Mouse (Mus musculus) liver, embryonic 15.5 days (tissue): ENCODE results near the gene Ccz1. TPM values are rescaled to one million over a fixed set of nuclear protein-coding genes. Genes with fewer than 3 reads are reported as not detected.
A peak's percentile ranks its signal among the peaks of the same experiment; 100 is the strongest.
"Not testable (repeated sequence)": the region's sequence is repeated elsewhere in the genome, so short reads cannot be mapped to it uniquely, and the experiment has no call there.

ENCODE experiments used
- ATAC-seq: fragments of 200-750 bp; cut with Nextera tagmentation; 2 replicates; pipeline ENCODE4 v1.8.0; 2017; ENCODE audit warnings: moderate number of reproducible peaks, mild to moderate bottlenecking, moderate library complexity; ENCODE audit not compliant: insufficient read depth
- H3K27ac ChIP-seq: fragments of 300-500 bp; sonication (generic); replicated peaks from 2 replicates; pipeline ENCODE4 v1.5.1; 2015; ENCODE audit warnings: mild to moderate bottlenecking, inconsistent platforms
- H3K27me3 ChIP-seq: fragments of 300-500 bp; sonication (generic); 2 replicates; pipeline ENCODE4 v1.6.1; 2015; ENCODE audit warnings: mild to moderate bottlenecking, inconsistent platforms
- H3K36me3 ChIP-seq: fragments of 300-500 bp; sonication (generic); replicated peaks from 2 replicates; pipeline ENCODE4 v1.6.1; 2015; ENCODE audit warnings: moderate library complexity, mild to moderate bottlenecking, inconsistent platforms
- H3K4me1 ChIP-seq: fragments of 300-500 bp; sonication (generic); replicated peaks from 2 replicates; pipeline ENCODE4 v1.6.1; 2015; ENCODE audit warnings: inconsistent platforms
- H3K4me2 ChIP-seq: fragments of 300-500 bp; sonication (generic); 2 replicates; pipeline ENCODE4 v1.6.1; 2015; ENCODE audit warnings: moderate library complexity, mild to moderate bottlenecking, inconsistent platforms
- H3K4me3 ChIP-seq: fragments of 300-500 bp; sonication (generic); replicated peaks from 2 replicates; pipeline ENCODE4 v1.5.1; 2015; ENCODE audit warnings: mild to moderate bottlenecking, inconsistent platforms
- H3K9ac ChIP-seq: fragments of 300-500 bp; sonication (generic); 2 replicates; pipeline ENCODE4 v1.6.1; 2015; ENCODE audit warnings: moderate library complexity, mild to moderate bottlenecking, inconsistent platforms
- H3K9me3 ChIP-seq: fragments of 300-500 bp; sonication (generic); replicated peaks from 2 replicates; pipeline ENCODE4 v1.6.1; 2016; ENCODE audit warnings: inconsistent platforms
- WGBS: fragments of 180-500 bp; shearing (Covaris S2); methylation state at CpG from one replicate; pipeline ENCODE4 v1.1.7; 2015; ENCODE audit warnings: mixed read lengths; ENCODE audit not compliant: insufficient replicate concordance; 5-methylcytosine and 5-hydroxymethylcytosine counted together
- polyA plus RNA-seq: library from polyadenylated mRNA; unstranded; fragments of >200 nt; fragmentation: Nextera tagmentation; extraction: Ambion mirVana; gene quantifications from 2 replicates; pipeline ENCODE4 v1.2.1, GENCODE M21; 2015

The Ccz1 gene
- polyA plus RNA-seq, 1 experiment from 2014 or later: 35.7 TPM

DNA sequence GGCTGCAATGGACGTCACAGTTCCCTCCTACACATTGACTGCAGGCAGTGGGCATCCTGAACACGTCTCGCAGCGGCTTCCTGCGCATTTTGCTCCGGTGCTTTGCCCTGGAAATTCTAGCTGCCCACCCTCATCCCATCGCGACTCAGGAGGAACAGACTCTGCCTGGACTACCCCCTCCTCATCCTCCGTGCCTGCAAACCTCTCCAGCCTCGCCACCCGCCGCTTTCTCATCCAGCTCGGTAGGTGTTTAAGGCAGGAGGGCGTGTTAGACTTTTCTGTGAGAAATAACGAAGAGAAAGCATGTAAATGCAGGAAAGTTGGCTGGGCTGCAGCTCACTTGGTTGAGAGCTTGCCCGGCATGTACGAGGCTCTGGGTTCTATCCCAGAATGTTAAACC, 22.3 kb upstream of the Ccz1 start:
- Histone ChIP-seq H3K27me3 (no peaks in the 10 kb centered on the region; the same call in 1 of the 2 replicates), H3K4me1 (peaks cover 6% of the 10 kb centered on the region; the same call in 1 of the 2 replicates), H3K4me2 (no peak overlapping the region), H3K9ac (no peak overlapping the region), H3K4me3 (no peak overlapping the region), H3K27ac (no peak overlapping the region), H3K36me3 (no peaks in the 10 kb centered on the region), H3K9me3 (no peaks in the 10 kb centered on the region)
- no peak for ATAC-seq
- 55% methylated on average over 17 of the region's 17 CpGs for WGBS

DNA sequence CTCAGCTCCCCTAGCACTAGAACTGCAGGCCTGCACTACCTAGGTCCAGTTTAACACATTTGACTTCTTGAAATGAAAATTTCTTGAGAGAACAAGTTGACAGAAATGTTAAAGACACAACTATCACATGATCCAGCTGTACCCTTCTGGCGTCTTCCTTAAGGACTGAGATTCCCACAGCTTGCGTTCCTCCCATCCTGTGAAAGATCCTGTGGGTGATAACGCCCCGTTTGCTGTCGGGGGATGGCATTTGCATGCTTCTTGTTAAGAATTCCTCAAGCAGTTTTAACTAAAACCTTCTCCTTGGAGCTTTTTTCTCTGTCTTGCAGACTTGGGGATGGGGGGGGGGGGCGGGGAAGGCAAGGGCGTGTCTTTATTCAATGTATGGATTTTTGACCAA, 19.9 kb upstream of the Ccz1 start:
- Histone ChIP-seq H3K27me3 (no peaks in the 10 kb centered on the region; the same call in 1 of the 2 replicates), H3K36me3 (no peaks in the 10 kb centered on the region), H3K4me1 (0 out of 2 replicates have a peak, but pooled peaks cover 6% of the 10 kb centered on the region), H3K9ac (no peak overlapping the region), H3K4me2 (no peak overlapping the region), H3K4me3 (no peak overlapping the region), H3K27ac (no peak overlapping the region), H3K9me3 (no peaks in the 10 kb centered on the region)
- ATAC-seq: no peak
- 53% methylated on average over 7 of the region's 7 CpGs for WGBS

DNA sequence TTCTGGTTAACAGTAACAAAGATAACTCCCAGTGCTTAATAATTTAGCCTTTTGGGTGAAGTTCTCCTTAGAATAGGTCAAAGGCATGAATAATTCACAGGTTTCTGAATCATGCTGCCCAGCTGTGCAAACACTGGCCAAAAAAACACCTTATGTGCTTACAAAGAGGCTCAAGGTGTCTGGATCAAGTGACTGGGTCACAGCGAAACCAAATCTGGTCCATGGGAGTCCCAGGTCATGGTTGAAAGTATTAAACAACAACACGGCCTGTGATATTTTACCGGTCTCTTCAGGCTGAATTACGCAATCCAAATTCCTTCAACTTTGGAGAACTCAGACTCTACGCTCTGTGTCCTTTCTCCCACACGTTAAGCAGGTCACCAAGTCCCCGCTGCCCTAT, 17.8 kb upstream of the Ccz1 start:
- no peak for ATAC-seq
- Histone ChIP-seq H3K4me2 (no peak overlapping the region), H3K4me1 (no peaks in the 10 kb centered on the region), H3K9ac (no peak overlapping the region), H3K36me3 (no peaks in the 10 kb centered on the region), H3K4me3 (no peak overlapping the region), H3K9me3 (no peaks in the 10 kb centered on the region), H3K27ac (no peak overlapping the region), H3K27me3 (no peaks in the 10 kb centered on the region; the same call in 1 of the 2 replicates)
- WGBS: 69% methylated on average over 7 of the region's 7 CpGs

DNA sequence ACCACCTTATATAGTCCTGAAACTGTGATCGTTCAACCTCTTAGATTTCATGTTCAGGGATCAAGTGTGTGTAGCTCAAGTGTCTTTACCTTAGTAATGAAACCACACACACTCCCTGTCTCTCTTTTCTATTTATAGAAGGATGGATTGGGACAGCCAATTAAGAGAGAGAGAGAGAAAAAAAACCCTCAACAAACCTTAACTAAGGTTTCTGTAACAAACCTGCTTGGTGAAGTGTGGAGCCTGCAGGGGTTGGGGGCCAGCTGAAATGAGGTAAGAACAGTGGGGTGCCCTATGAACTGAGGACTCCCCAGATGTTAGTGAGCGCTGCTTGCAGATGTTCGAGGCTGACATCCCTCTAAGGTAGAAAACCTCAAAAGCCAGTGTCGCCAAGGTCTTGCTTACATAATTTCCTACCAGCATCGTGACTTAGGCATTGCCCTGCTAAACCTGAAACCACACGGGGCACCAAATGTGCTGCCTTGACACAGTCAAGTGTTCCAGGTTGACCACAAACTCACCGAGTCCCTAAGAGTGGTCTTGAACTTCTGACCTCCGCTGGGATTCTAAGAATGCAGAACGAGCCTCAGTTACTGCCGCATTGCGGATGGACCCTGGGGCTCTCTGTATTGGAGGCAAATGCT, 12.1 kb upstream of the Ccz1 start, which contains the start of gene Ocm:
Gene Ocm, minus strand, starts transcription at position 51 of the 644 bp plus-strand sequence.
- WGBS: 38% methylated on average over 11 of the region's 11 CpGs
- no peak for ATAC-seq
- Histone ChIP-seq H3K27me3 (no peaks in the 10 kb centered on the region), H3K9me3 (no peaks in the 10 kb centered on the region), H3K4me1 (no peaks in the 10 kb centered on the region), H3K4me3 (no peak within 1 kb of the TSS), H3K27ac (no peak within 1 kb of the TSS), H3K4me2 (no peak within 1 kb of the TSS), H3K9ac (no peak within 1 kb of the TSS), H3K36me3 (no peaks in the 10 kb centered on the region)

DNA sequence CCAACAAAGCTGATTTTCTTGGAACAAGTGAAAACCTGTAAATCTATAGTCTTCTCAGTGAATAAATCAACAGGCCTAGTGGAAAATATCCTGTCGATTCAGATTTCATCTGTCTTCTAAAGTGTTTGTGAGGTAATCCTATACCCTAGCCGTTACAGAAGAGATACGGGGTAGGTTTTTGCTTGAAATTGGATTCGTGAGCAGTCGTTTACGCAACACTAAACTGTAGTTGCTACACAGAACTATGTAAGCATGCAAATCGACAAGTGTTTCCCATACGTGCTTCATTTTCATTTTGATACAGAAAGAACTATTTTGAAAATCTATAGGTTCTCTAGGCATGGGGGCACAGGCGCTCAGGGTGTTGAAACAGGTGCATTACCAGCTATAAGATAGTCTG, 1.2 kb upstream of the Ccz1 start:
- WGBS: 76% methylated on average over 9 of the region's 9 CpGs
- Histone ChIP-seq H3K4me1 (peaks cover 25% of the 10 kb centered on the region), H3K9me3 (no peaks in the 10 kb centered on the region), H3K36me3 (peaks cover 18% of the 10 kb centered on the region), H3K27me3 (no peaks in the 10 kb centered on the region), H3K9ac (no peak overlapping the region), H3K4me3 (no peak overlapping the region), H3K27ac (no peak overlapping the region), H3K4me2 (no peak overlapping the region)
- ATAC-seq: no peak

DNA sequence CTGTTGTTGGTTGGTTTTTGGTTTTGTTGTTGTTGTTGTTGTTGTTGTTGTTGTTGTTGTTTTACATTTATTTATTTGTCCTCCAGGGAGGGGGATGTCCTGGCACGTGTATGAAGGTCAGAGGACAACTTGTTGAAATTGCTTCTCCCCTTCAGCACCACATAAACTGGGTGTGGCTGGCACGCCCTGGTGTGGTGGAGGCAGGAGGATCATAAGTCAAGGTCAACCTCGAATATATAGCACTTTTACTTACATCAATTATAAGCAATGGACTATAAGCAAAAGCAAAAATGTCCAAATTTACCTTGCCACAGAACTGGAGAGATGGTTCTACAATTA, 604 bp upstream of the Ccz1 start:
- peaks cover 25% of the 10 kb centered on the region for H3K4me1 ChIP-seq
- ATAC-seq: no peak
- no peaks in the 10 kb centered on the region for H3K27me3 ChIP-seq
- no peaks in the 10 kb centered on the region for H3K9me3 ChIP-seq
- peaks cover 24% of the 10 kb centered on the region for H3K36me3 ChIP-seq
- H3K4me3 ChIP-seq: peak overlapping the region; percentile 83
- 54% methylated on average over 3 of the region's 3 CpGs for WGBS
- peak overlapping the region; percentile 87 for H3K27ac ChIP-seq
- H3K4me2 ChIP-seq: peak overlapping the region; percentile 65
- H3K9ac ChIP-seq: no peak overlapping the region

DNA sequence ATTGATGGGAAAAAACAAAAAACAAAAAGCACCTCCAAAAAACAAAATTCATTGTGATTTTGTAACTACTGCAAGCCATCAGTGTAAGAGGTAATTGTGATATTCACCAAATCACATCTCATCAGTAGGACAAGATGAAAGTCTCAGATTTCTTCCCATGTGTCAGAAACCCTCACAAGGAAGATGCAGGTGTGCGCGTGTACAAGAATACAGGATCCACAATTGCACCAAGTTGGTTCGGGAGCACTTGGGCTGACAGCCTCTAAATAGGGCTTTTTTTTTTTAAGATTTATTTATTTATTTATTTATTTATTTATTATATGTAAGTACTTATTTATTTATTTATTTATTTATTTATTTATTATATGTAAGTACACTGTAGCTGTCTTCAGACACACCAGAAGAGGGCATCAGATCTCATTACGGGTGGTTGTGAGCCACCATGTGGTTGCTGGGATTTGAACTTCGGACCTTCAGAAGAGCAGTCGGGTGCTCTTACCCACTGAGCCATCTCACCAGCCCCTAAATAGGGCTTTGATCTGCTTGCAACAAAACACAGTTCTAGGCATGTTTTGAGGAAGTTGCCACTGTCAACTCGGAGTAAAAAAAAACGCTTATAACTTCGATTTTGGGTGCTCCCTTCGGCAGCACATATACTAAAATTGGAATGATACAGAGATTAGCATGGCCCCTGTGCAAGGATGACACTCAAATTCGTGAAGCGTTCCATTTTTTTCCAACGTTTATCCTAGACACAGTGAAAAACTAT, 1.1 kb downstream of the Ccz1 start:
- H3K9me3 ChIP-seq, ATAC-seq, H3K27me3 ChIP-seq: not testable (repeated sequence)
- Histone ChIP-seq H3K9ac (peak overlapping the region; percentile 89; the same call in 1 of the 2 replicates), H3K4me3 (peak overlapping the region; percentile 83), H3K36me3 (peaks cover 39% of the 10 kb centered on the region), H3K4me1 (peaks cover 25% of the 10 kb centered on the region), H3K4me2 (peak overlapping the region; percentile 65), H3K27ac (peak overlapping the region; percentile 87; the same call in 1 of the 2 replicates)
- 31% methylated on average over 12 of the region's 13 CpGs for WGBS

DNA sequence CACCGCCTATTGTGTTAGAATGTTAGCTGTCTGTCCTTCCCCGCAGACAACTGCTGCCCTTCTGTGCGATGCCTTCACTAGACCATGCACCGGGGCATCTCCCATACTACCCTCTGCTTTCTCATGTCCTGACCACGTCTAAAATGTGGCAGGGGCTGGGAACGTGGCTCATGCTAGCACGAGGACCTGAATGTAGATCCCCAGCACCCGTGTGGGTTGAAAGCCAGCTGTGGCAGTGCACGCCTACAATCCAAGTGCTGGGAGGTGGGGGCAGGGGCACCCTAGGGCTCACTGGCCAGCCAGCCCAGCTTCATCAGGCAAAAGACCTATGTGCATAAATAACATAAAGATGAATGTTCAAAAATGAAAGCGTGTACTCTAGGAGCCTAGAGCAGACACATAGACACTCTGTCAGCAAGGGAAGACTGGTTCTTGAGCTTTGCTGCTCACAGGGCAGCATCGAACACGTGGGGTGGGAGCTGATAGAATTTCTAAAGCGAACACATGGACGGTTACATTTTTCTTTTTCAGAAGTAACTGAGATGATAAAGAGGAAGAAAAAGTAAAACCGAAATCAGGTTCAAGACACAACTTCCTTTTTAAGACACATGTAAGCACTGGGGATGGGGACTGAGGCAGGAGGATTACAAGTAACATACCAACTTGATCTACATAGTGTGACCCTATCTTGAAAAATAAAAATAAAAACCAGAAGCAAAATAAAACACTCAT, 12.1 kb downstream of the Ccz1 start:
- H3K9ac ChIP-seq: no peak overlapping the region
- peaks cover 86% of the 10 kb centered on the region for H3K36me3 ChIP-seq
- no peak overlapping the region for H3K27ac ChIP-seq
- no peak for ATAC-seq
- no peaks in the 10 kb centered on the region for H3K4me1 ChIP-seq
- H3K4me2 ChIP-seq: no peak overlapping the region
- WGBS: 79% methylated on average over 15 of the region's 15 CpGs
- H3K4me3 ChIP-seq: no peak overlapping the region
- H3K9me3 ChIP-seq: no peaks in the 10 kb centered on the region
- no peaks in the 10 kb centered on the region for H3K27me3 ChIP-seq

DNA sequence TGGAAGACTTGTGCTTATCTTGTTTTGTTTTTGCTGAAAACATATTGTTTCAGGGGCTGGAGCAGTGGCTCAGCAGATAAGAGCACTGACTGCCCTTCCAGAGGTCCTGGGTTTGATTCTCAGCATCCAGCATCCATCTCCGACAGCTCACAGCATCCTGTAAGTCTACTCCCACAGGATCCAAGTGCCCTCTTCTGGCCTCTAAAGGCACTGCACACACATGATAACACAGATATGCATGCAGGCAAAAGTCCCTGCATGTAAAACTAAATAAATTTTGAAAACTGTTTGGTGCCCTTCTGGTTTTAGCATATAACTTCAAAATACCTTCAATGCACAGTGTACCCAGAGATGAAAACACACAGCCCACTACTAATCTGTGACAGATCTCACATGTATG, 15.3 kb downstream of the Ccz1 start:
- Histone ChIP-seq H3K36me3 (peaks cover 97% of the 10 kb centered on the region), H3K4me1 (no peaks in the 10 kb centered on the region), H3K27ac (no peak overlapping the region), H3K4me2 (no peak overlapping the region), H3K4me3 (no peak overlapping the region), H3K9ac (no peak overlapping the region), H3K27me3 (no peaks in the 10 kb centered on the region), H3K9me3 (no peaks in the 10 kb centered on the region)
- WGBS: 73% methylated on average over 1 of the region's 1 CpGs
- no peak for ATAC-seq

DNA sequence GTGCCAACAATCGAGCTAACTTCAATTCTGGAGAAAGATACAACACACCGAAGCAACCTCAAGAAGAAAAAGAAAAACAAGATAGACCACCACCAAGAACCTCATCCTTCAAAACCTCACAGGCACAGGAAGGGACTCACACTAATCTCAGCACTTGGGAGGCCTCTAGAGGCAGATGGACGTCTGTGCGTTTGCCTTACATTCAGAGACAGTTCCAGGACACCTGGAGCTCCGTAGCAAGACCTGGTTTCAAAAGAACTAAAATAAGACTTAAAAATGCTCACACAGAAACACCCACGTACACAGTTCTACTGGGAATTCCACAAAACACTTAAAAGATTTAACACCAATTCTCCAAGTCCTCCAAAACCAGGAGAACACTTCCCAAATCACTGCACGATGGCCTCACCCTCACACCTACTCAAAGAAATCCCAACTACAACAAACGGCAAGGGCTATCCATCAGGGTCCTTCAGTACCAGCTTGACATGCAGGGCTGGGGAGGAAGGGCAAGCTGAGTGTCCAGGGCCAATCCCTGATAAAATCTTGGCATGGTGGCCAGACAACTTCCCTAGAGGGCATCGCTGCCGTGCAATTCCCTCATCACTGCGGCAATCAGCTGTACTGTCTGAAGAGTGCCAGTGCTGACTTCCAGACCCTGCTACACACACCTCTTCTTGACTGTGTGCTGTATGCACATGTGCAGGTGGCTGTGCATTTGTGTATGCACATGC, 19.9 kb downstream of the Ccz1 start:
- Histone ChIP-seq H3K4me1 (no peaks in the 10 kb centered on the region), H3K4me3 (no peak overlapping the region), H3K27ac (no peak overlapping the region), H3K9me3 (no peaks in the 10 kb centered on the region), H3K36me3 (peaks cover 100% of the 10 kb centered on the region), H3K4me2 (no peak overlapping the region), H3K9ac (no peak overlapping the region), H3K27me3 (no peaks in the 10 kb centered on the region)
- WGBS: 73% methylated on average over 11 of the region's 11 CpGs
- no peak for ATAC-seq

DNA sequence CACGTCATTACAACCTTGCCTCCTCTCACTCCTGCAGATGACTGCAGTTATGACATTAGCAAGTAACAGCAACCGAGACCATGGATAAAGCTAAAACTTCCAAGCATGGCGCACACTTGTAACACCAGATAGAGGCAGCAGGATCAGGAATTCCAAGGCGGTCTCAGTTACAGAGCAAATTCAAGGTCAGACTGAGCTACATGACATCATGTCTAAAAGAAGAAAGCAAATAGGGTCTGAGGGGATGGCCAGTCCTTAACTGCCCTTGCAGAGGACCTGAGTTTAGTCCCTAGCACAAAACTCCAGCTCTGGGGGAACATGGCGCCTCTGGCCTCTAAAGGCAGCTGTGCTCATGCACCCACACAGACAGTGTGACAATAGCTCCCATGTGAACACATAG, 20.8 kb downstream of the Ccz1 start:
- H3K4me1 ChIP-seq: no peaks in the 10 kb centered on the region
- H3K4me2 ChIP-seq: no peak overlapping the region
- H3K27ac ChIP-seq: no peak overlapping the region
- ATAC-seq: no peak
- no peak overlapping the region for H3K9ac ChIP-seq
- WGBS: 76% methylated on average over 5 of the region's 5 CpGs
- H3K36me3 ChIP-seq: peaks cover 100% of the 10 kb centered on the region
- H3K9me3 ChIP-seq: no peaks in the 10 kb centered on the region
- no peak overlapping the region for H3K4me3 ChIP-seq
- H3K27me3 ChIP-seq: no peaks in the 10 kb centered on the region
